Mouse (Mus musculus) liver, embryonic 14.5 days (tissue): ENCODE measurements around the gene Snrpd3.

Experiments used
- CTCF ChIP-seq: IDR thresholded peaks from 2 replicates; pipeline ENCODE4 v1.5.1; 2016; ENCODE audit warnings: antibody characterized with exemption, low read depth, control low read depth
- EP300 ChIP-seq: IDR thresholded peaks from 2 replicates; pipeline ENCODE4 v1.6.1; 2016; ENCODE audit warnings: antibody characterized with exemption, low read depth

- no peak for TF ChIP-seq CTCF
- no peak for TF ChIP-seq EP300
Measured at GRCm38 (mm10) chr10:75570981-75571657, 53.8 kb downstream of the Snrpd3 start.
